Mouse (Mus musculus) 416B (cell line): Measurements from ENCODE around the gene Ddn.
A peak's percentile ranks its signal among the peaks of the same experiment; 100 is the strongest.

Source experiments
- DNase-seq: peaks from one replicate; pipeline ENCODE4 v3.0.0; 2011; ENCODE audit warnings: low read depth

The Ddn gene

DNA sequence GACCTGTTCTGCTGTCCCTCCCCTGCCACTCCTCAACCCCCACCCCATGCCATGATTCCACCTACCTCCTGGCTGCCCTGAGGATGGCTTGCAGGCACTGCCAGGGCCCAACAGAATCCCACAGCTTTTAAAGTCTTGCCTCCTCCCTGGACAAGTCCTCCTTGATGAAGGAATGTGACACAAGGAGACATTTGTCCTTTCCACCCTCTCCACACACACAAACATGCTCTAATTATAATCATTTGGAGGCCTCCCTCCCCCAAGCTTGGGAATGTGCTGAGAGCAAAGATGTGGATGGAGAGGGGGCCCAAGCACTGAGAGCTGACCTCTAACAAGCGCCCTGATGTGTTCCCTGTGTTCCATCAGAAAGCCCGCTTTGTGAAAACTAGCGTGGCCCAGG lies at the start of gene Ddn:
Gene Ddn (minus strand): TSS at position 101 of the 400 bp plus-strand sequence.
- DNase-seq, result no peak

DNA sequence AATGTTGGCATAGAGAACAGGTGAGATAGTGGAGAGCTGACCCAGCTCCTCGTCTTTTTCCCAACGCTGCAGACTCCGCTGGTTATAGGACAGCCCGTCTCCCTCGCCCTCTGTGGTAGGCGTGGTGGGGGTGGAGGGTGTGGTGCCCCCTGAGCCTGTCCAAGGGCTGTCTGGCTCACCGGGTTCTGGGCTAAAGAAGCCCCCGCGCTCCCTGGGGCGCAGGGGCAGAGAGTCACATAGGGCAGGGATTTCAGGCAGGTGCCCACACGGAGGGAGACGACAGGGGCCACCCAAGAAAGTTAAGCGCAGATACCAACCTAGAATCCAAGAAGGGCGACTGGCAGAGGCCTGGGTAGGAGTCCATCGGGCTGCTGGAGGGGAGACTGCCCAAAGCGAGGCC lies 44.9 kb upstream of the Ddn start:
- no peak for DNase-seq

DNA sequence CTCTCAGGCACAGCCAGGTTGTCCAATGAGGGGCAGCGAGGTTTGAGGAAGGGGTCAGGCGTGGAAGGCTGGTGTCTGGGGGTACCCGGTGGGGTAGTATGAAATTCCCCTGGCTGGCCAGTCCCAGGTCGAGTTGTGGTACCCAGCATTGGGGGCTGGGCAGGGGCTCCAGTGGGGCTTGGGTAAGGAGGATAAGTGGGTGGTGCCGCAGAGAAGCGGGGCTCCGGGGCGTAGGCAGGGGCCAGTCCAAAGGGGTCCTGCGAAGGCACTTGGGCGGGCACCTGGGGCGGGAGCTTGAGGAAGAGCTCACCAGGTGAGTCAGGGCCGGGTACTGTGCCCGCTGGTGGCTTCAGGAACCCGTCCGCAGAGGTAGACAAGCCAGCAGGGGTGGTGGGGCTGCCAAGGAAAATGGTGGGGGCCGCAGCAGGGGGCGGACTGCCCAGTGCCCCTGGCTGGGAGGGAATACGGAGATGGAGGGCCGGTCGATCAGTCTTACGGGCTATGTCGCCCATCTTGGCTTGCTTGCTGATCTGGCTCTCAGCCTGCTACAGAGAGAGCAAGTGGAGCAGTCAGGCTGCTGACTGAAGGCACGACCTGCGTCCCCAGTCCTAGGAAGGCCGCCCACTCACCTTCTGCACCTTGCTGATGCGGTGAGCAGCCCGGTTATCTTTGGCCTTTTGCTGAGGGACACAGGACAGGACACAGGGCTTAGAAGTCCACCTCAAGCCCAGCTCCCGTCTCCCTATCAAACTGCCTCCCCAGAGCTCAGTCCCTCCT lies 44.1 kb upstream of the Ddn start:
- DNase-seq, result no peak

DNA sequence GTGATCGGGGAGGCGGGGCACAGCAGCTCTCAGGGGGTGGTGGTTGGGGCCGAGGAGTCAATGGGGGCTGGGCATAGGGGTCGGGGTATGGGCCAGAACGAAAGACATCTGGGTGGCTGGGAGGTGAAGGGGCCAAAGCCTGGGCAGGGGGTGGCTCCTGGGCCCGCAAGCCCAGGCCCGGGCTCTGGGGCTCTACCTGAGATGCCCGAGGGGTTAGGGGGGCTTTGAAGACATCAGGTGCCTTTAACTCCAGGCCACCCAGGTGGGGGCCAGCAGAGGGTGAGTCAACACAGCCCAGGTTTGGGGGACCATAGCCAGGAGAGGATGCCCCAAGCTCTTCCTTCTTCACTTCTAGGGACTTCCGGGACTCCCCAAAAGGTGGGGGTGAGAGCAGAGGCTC lies 43.4 kb upstream of the Ddn start:
- DNase-seq, result no peak

DNA sequence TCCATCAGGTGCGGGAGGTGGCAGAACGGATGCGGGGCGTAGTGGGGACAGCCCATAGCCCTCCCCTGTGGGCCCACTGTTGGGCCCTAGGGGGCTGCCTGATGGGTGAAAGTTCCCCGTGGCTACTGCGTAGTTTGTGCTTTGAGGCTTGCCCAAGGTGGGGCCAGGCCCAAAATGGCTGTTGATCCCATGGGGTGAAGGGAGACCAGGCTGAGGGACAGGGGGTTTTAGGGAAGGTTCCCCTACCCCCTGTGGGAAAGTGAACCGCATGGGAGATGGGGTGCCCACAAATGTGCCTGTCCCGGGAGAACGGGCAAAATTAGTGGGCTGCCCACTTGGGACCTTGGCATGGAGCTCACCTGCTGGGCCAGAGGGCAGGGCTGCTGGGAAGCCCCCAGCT lies 42.8 kb upstream of the Ddn start:
- no peak for DNase-seq

GRCm38 (mm10) chr15:98851229-98851818 lies 42.0 kb upstream of the Ddn start:
- DNase-seq, result no peak

- DNase-seq, result no peak
Measured at GRCm38 (mm10) chr15:98850668-98851067, 41.4 kb upstream of the Ddn start.

GRCm38 (mm10) chr15:98849956-98850600 lies 40.8 kb upstream of the Ddn start:
- no peak for DNase-seq

DNA sequence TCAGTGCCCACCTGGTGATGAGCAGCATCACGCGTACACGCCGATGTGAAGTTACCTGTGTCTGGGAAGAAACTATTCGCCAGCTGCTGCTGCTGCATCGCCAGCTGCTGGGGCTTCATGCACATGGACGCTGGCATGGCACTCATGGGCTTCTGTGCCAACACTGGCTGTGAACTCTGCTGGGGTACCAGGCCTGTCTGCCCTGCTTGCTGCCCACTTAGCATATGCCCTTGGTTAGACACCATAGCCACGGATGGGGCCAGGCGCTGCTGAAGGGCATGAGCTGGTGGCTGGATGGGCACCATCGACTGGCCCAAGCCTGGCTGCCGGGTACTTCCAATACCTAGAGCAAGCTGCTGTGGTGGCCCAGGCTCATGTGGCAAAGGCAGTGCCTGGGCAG lies 39.9 kb upstream of the Ddn start:
- DNase-seq, result no peak

DNA sequence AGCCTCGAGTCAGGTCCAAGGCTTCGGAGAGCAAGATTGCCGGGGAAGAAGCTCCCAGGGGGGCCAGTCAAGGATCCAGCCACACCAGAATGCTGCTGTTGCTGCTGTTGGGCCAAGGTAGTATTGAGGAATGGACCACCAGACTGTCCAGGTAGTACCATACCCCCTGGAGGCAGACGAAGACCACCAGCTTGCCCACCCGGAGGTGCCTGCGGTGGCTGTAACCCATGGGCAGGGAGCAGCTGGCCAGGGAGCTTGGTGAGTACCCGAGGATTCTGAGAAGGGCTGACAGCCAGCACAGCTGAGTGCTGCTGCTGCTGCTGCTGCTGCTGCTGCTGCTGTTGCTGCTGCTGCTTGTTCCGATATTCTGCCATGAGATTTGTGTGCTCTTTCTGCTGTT lies 36.9 kb upstream of the Ddn start:
- no peak for DNase-seq

GRCm38 (mm10) chr15:98845149-98845548 lies 35.9 kb upstream of the Ddn start:
- DNase-seq, result no peak

DNA sequence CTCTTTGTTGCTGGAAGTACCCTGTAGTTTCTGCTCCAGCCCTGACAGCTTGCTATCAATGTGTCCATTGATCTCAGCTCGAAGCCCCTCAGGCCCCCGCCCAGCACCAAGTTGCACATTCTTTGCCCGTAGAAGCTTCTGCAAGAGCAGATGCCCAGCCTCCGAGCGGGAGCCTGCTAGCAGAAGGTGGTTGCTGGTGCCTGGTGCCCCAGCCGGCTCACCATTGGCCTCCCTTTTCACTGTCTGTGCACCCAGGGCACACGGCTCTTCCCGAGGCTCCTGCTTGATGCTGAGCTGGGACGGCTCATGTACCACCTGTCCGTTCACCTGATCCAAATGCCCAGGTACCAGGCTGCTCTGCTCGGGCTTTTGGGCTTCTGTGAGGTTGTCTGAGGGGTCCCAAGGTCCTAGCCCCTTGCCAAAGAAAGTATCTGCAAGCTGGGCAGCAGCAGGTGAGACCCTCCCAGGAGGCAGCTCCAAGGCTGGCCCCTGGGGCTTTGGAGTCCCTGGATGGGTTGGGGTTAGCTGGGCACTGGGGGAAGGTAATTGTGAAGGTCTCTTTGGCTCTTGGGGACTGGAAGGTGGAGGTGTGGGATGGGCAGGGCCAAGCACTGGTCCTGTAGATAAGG lies 34.4 kb upstream of the Ddn start:
- no peak for DNase-seq

DNA sequence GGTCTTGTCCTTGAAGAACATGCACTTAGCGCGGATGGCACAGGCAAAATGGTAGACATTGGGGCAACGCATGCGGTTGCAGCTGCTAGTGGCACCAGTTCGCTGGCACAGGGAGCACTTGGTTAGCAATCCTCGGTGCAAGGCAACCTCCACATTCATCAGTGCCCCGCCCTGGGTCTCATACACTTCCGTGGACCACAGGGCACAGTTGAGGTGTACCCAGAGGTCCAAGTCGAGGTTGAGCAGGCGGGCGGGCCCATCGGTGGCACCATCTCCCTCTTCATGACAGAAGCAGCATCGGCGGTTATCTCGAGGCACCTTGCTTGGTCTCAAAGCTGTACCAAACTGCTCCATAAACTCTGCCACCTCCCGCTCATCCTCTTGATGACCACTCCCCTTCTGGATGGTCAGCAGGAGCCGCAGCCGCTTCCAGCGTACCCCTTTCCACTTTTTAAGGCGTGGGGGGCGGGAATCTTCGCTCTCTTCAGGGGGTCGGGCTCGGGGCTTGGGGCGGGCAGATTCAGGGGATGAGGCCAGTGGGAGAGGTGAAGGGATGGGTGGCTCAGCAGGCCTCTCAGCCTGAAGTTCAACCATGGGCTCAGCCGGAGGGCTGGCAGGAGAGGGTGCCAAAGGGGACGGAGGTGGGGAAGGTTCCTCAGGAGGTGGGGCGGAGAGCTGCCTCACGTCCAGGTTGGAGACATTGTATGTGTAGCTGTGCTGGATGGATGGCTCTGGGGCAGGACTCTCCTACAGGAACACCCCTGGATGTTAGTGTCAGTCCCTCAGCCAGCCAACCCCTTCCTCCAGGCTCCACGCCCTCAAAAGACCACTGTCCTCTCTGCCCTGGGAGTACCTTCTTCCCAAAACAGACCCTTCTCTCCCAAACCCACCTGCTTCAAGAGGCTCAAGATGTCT lies 30.6 kb upstream of the Ddn start:
- no peak for DNase-seq

DNA sequence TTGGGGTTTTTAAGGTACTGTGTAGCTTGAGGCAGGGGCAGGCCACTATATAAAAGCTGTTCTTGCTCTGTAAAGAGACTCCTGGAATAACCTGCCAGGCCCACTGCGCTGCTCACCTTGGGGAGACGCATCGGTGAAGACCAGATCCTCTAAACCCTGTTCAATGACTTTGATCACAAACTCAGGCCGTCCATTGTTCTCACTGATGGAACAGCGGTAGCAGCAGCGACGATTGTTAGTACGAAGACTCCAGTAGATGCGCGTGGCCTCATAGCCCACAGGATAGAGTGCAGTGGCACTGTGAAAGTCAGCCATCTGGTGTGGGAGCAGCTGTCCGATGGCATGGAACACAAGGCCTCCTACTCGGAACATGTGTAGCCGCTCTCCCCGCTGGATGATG lies 29.9 kb upstream of the Ddn start:
- DNase-seq, result no peak

DNA sequence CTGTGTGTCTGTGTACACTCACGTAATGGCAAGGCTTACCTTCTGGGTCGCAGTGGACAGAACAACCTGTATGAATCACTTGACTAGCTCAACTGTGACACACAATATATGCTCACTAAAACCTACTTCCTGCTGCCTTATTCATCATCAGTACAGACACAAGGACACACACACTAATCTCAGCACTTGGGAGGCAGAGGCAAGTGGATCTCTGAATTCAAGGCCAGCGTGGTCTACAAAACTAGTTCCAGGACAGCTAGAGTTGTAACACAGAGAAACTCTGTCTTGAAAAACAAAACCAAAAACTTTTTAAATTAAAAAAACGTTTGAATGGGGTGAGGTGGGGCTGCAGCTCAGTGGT lies 28.4 kb upstream of the Ddn start:
- no peak for DNase-seq

GRCm38 (mm10) chr15:98837006-98837742 lies 27.9 kb upstream of the Ddn start:
- DNase-seq, result no peak

DNA sequence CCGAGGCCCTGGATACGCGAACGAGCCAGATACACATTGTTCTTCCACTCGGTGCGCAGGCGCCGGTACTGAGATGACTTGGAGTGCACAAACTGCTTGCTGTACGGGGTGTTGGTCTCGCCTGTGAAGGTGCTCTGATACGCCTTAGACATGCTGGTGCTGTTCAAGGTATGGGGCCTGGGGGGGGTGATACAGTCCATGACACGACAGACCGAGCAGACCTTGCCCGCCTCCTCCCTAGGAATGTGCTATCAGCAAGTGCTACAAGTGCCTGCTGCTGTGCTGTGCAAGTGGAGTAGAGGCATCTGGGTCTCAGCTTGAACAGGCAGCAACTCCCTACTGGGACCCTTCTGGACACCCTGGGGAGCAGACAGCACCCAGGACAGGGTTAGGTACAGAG lies 26.0 kb upstream of the Ddn start:
- DNase-seq, result no peak

DNA sequence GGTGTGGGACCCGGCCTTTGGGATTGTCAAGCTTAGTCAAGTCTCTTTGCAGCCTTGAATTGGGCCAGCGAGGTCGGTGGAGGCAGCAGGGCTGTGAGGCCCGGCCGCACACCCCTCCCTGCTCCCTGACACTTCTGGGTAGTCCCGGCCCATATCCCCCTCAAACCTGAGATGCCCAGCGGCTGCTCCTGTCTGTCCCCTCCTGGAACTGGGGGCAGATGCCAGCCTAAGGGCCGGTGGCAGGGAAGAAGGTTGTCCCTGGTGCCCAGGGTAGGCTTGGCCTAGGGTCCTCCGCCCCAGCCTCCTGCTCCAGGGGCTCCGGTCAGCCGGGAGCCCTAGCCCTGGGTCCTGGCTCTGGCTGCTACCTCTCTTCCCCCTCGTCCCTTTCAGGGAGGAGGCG lies 24.8 kb upstream of the Ddn start:
- no peak for DNase-seq

- DNase-seq, result no peak
Measured at GRCm38 (mm10) chr15:98833281-98833680, 24.0 kb upstream of the Ddn start.

- peak; percentile 90 for DNase-seq
Measured at GRCm38 (mm10) chr15:98832161-98833058, 23.1 kb upstream of the Ddn start.
